Mouse (Mus musculus) myocyte (in vitro differentiated cells): ENCODE data around the gene Fam19a1. TPM values are rescaled to one million over a fixed set of nuclear protein-coding genes. Genes with fewer than 3 reads are reported as not detected.

ENCODE experiments used
- H3K27me3 ChIP-seq: one replicate; pipeline ENCODE4 v1.6.1; 2011; ENCODE audit not compliant: control insufficient read depth, insufficient read depth, insufficient read length
- H3K36me3 ChIP-seq: one replicate; pipeline ENCODE4 v1.6.1; 2011; ENCODE audit not compliant: control insufficient read depth, insufficient read depth
- H3K4me2 ChIP-seq: one replicate; pipeline ENCODE4 v1.6.1; 2011; ENCODE audit warnings: low read depth, control low read depth
- H3K4me3 ChIP-seq: one replicate; pipeline ENCODE4 v1.5.1; 2011; ENCODE audit warnings: mild to moderate bottlenecking, control low read depth, moderate library complexity
- H3K79me2 ChIP-seq: one replicate; pipeline ENCODE4 v1.6.1; 2011; ENCODE audit not compliant: control insufficient read depth, insufficient read depth
- H3ac ChIP-seq: one replicate; pipeline ENCODE4 v1.6.1; 2011; ENCODE audit not compliant: control insufficient read depth, insufficient read length
- CEBPB ChIP-seq: IDR thresholded peaks from 2 replicates; pipeline ENCODE4 v1.6.1; 2011; ENCODE audit warnings: mild to moderate bottlenecking, moderate library complexity; ENCODE audit not compliant: poor library complexity, insufficient read depth, severe bottlenecking
- E2F4 ChIP-seq: IDR thresholded peaks from one replicate; pipeline ENCODE4 v1.6.1; 2011; ENCODE audit warnings: mild to moderate bottlenecking, control low read depth, moderate library complexity; ENCODE audit not compliant: insufficient read depth
- MAX ChIP-seq: IDR thresholded peaks from one replicate; pipeline ENCODE4 v1.6.1; 2011; ENCODE audit warnings: low read depth, mild to moderate bottlenecking, control low read depth
- MYOD1 ChIP-seq, 3 experiments: IDR thresholded peaks; one replicate each; pipeline ENCODE4 v1.6.1; 2011; ENCODE audit warnings: control low read depth in 2 of 3, low read depth in 2 of 3, mild to moderate bottlenecking in 2 of 3, moderate library complexity in 1 of 3; ENCODE audit not compliant: insufficient read length in 2 of 3, control insufficient read depth in 1 of 3
- MYOG ChIP-seq, 3 experiments: IDR thresholded peaks; one replicate each; pipeline ENCODE4 v1.6.1; 2011; ENCODE audit warnings: control low read depth in 2 of 3, low read depth in 2 of 3, mild to moderate bottlenecking in 2 of 3; ENCODE audit not compliant: insufficient read length in 2 of 3, control insufficient read depth in 1 of 3, insufficient read depth in 1 of 3
- POLR2A ChIP-seq: IDR thresholded peaks from one replicate; pipeline ENCODE4 v1.6.1; 2011; ENCODE audit warnings: low read depth, mild to moderate bottlenecking, control low read depth, moderate library complexity; ENCODE audit not compliant: insufficient read length
- POLR2AphosphoS2 ChIP-seq: IDR thresholded peaks from one replicate; pipeline ENCODE4 v1.6.1; 2011; ENCODE audit warnings: low read depth, control low read depth; ENCODE audit not compliant: insufficient read length
- REST ChIP-seq: IDR thresholded peaks from one replicate; pipeline ENCODE4 v1.6.1; 2011; ENCODE audit warnings: mild to moderate bottlenecking, control low read depth, moderate library complexity; ENCODE audit not compliant: insufficient read depth, insufficient read length
- SRF ChIP-seq: IDR thresholded peaks from one replicate; pipeline ENCODE4 v1.6.1; 2011; ENCODE audit warnings: low read depth; ENCODE audit not compliant: control insufficient read depth, insufficient read length
- TCF12 ChIP-seq: IDR thresholded peaks from one replicate; pipeline ENCODE4 v1.6.1; 2011; ENCODE audit warnings: mild to moderate bottlenecking, control low read depth; ENCODE audit not compliant: poor library complexity, insufficient read depth, severe bottlenecking
- TCF3 ChIP-seq: IDR thresholded peaks from one replicate; pipeline ENCODE4 v1.6.1; 2011; ENCODE audit warnings: low read depth, control low read depth; ENCODE audit not compliant: insufficient read length
- USF1 ChIP-seq: IDR thresholded peaks from one replicate; pipeline ENCODE4 v1.6.1; 2011; ENCODE audit warnings: low read depth, mild to moderate bottlenecking, control low read depth, moderate library complexity
- polyA plus RNA-seq: library from polyadenylated mRNA; unstranded; fragments of >200 nt; fragmentation: generic; extraction: Trizol; gene quantifications from one replicate; pipeline ENCODE4 v1.2.1, GENCODE M21; 2012; ENCODE audit warnings: missing spikeins

Fam19a1 gene
- polyA plus RNA-seq, 1 experiment = 0.02 TPM

DNA sequence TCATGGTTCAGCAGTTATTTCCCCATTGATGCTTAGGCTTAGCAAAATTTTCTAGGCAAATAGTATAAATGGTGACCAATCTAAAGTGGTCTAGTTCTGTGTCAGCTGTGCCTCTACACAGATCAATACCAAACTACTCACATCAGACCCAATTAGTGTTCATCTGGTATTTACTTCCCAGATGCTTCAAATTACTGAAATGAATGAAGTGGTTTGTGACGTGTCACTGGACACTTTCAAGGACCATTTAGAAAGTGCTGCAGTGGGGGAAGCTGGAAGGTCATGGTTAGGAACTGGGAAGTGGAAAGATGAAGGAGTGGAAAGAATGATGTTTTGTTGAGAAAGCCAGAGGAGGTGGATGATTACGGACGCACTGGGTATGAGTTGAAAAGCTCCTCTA lies 139.0 kb downstream of the Fam19a1 start:
- Histone ChIP-seq H3K79me2 (no peaks in the 10 kb centered on the region), H3K4me2 (no peak overlapping the region), H3ac (no peak overlapping the region), H3K4me3 (no peak overlapping the region), H3K27me3 (no peaks in the 10 kb centered on the region), H3K36me3 (no peaks in the 10 kb centered on the region)
- TF ChIP-seq TCF12 (no peak), CEBPB (no peak), SRF (no peak), MYOG (IDR thresholded peaks at IDR 0.05; ENCODE audit: control insufficient read depth in 1 of 3, insufficient read depth in 1 of 3, insufficient read length in 2 of 3, low read depth in 2 of 3) (no peak), TCF3 (no peak), MAX (no peak), E2F4 (no peak), POLR2A (no peak), MYOD1 (IDR thresholded peaks at IDR 0.05; ENCODE audit: control insufficient read depth in 1 of 3, insufficient read length in 2 of 3, low read depth in 2 of 3) (no peak), REST (no peak), POLR2AphosphoS2 (no peak)

DNA sequence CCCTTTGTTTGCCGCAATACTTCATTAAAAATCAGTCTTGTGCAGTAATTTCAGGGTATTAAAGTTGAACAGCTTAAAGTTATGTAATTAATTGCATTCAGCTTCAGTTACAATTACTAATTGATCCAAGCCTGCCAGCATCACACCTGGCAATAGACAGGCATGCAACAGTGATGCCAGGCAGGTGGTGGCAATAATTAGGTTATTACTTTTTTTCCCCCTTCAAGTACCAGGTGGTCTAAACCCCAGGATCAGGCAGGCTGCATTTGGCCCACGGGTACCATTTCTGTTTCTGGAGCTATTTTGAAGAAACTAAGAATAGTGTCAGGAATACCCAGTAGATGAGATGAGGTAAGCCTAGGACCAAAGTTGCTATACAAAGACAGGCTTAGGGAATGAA lies 141.9 kb downstream of the Fam19a1 start:
- no peak overlapping the region for H3ac ChIP-seq
- no peaks in the 10 kb centered on the region for H3K27me3 ChIP-seq
- no peaks in the 10 kb centered on the region for H3K79me2 ChIP-seq
- no peak for TF ChIP-seq SRF
- H3K36me3 ChIP-seq = no peaks in the 10 kb centered on the region
- H3K4me3 ChIP-seq = no peak overlapping the region
- H3K4me2 ChIP-seq = no peak overlapping the region

DNA sequence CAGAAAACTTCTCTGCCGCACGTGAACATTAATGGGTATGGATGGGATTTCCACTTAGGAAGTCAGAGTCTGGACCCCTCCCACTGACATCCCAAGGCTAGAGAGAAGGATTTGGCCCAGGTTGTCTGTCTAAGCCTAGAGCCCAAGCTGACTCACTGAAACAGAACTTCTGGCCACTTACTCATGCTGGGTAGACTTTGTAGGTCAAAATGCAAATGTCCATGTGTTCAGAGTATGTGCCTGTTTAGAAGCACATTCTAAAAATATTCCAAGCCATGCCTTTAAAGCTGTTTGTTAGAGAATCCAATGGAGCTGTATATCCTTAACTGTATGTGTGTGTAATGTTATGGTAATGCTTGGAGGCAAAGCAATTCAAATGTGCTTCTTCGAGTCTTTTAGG lies 145.7 kb downstream of the Fam19a1 start:
- Histone ChIP-seq H3K4me3 (no peak overlapping the region), H3K27me3 (no peaks in the 10 kb centered on the region), H3K36me3 (no peaks in the 10 kb centered on the region), H3K79me2 (no peaks in the 10 kb centered on the region), H3ac (no peak overlapping the region), H3K4me2 (no peak overlapping the region)
- TF ChIP-seq POLR2AphosphoS2 = no peak
- TF ChIP-seq REST = no peak
- TF ChIP-seq SRF = no peak
- no peak for TF ChIP-seq E2F4
- TF ChIP-seq MYOD1 (IDR thresholded peaks at IDR 0.05; ENCODE audit: control insufficient read depth in 1 of 3, insufficient read length in 2 of 3, low read depth in 2 of 3) = no peak
- no peak for TF ChIP-seq MYOG (IDR thresholded peaks at IDR 0.05; ENCODE audit: control insufficient read depth in 1 of 3, insufficient read depth in 1 of 3, insufficient read length in 2 of 3, low read depth in 2 of 3)
- TF ChIP-seq TCF3 = no peak
- TF ChIP-seq MAX = no peak
- no peak for TF ChIP-seq USF1
- no peak for TF ChIP-seq POLR2A
- TF ChIP-seq TCF12 = no peak

DNA sequence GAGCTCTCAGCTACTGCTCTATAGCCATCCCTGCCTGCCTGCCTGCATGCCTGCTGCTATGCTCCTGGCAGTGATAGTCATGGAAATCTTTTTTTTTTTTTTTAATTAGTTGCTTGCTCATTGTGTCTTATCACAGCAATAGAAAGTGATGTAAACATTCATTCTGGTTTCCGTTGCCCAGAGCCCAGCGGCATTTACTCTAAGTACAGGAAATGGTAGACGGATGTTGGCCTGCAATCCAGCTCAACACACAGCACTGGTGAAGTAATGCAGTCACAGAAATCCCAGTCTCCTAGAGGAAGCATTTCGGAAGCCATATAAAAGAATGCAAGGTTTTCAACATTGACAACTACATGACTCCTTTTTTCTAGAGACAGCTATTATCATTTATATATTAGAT lies 153.5 kb downstream of the Fam19a1 start:
- TF ChIP-seq MAX (no peak), TCF3 (no peak), CEBPB (no peak), POLR2A (no peak), USF1 (no peak), POLR2AphosphoS2 (no peak), TCF12 (no peak), MYOG (IDR thresholded peaks at IDR 0.05; ENCODE audit: control insufficient read depth in 1 of 3, insufficient read depth in 1 of 3, insufficient read length in 2 of 3, low read depth in 2 of 3) (no peak), E2F4 (no peak), REST (no peak), MYOD1 (IDR thresholded peaks at IDR 0.05; ENCODE audit: control insufficient read depth in 1 of 3, insufficient read length in 2 of 3, low read depth in 2 of 3) (no peak), SRF (no peak)
- H3K4me2 ChIP-seq = no peak overlapping the region

DNA sequence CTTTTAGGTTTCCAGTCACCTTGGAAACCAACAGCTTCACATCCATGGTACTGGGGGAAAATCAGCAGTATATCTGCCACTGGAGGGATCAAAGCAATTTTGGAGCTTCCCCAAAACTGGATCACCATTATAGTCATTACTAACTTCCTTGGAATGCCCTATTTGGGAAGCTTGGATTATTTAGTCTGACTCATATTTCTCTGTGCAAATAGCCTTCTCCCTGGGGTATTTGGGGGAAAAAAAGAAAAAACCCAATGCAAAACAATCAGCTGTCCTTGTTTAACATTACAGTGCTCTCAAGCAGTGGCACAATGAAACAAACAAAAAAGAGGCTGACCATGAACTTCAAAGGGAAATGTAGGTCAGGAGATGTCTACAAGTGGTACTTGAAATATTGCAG lies 155.8 kb downstream of the Fam19a1 start:
- Histone ChIP-seq H3K4me2 (no peak overlapping the region), H3K27me3 (no peaks in the 10 kb centered on the region), H3K4me3 (no peak overlapping the region), H3K79me2 (no peaks in the 10 kb centered on the region), H3ac (no peak overlapping the region), H3K36me3 (no peaks in the 10 kb centered on the region)
- no peak for TF ChIP-seq E2F4
- no peak for TF ChIP-seq USF1
- no peak for TF ChIP-seq TCF12
- no peak for TF ChIP-seq MYOD1 (IDR thresholded peaks at IDR 0.05; ENCODE audit: control insufficient read depth in 1 of 3, insufficient read length in 2 of 3, low read depth in 2 of 3)
- no peak for TF ChIP-seq SRF
- no peak for TF ChIP-seq TCF3
- no peak for TF ChIP-seq CEBPB
- TF ChIP-seq MYOG (IDR thresholded peaks at IDR 0.05; ENCODE audit: control insufficient read depth in 1 of 3, insufficient read depth in 1 of 3, insufficient read length in 2 of 3, low read depth in 2 of 3) = no peak
- TF ChIP-seq REST = no peak
- TF ChIP-seq POLR2AphosphoS2 = no peak
- TF ChIP-seq MAX = no peak
- no peak for TF ChIP-seq POLR2A

More for the DNA sequence above, 153.5 kb downstream of the Fam19a1 start:
- Histone ChIP-seq H3K27me3 (no peaks in the 10 kb centered on the region), H3K36me3 (no peaks in the 10 kb centered on the region), H3K4me3 (no peak overlapping the region), H3K79me2 (no peaks in the 10 kb centered on the region), H3ac (no peak overlapping the region)
